Mouse (Mus musculus): Measurements from ENCODE around the gene Cdh8. TPM values are rescaled to one million over a fixed set of nuclear protein-coding genes. Genes with fewer than 3 reads are reported as not detected.
"Not testable (repeated sequence)": the region's sequence is repeated elsewhere in the genome, so short reads cannot be mapped to it uniquely, and the experiment has no call there.

Cdh8 gene
- polyA plus RNA-seq, 1 experiment: not detected

DNA sequence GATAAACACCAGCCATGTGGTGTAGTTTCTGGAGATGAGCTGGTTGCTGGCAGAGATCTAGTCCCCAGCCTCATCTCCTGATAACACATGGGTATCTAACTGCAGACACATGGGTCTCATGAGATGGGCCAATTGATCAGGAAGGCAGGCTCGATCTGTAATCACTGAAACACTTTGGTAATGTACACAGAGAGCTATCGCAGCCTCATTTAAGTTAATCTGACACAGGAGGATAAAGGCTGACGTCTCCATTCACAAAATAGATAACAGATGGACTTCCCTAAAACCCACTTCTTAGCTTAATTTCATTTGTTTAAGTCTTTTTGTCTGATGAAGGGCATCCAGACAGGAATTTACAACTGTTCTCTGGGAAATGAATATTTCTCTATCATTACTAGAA lies 249.3 kb downstream of the Cdh8 start:
- no peak for TF ChIP-seq GATA1 (IDR thresholded peaks at IDR 0.05; ENCODE audit: borderline replicate concordance, low read length)
- TF ChIP-seq FLI1 (IDR thresholded peaks at IDR 0.05; ENCODE audit: low read length): no peak
- no peak overlapping the region for H3K4me3 ChIP-seq (replicated peaks)
- no peaks in the 10 kb centered on the region for H3K36me3 ChIP-seq (replicated peaks; ENCODE audit: low read length)
- H3K9me3 ChIP-seq: no peaks in the 10 kb centered on the region
- no peaks in the 10 kb centered on the region for H3K4me1 ChIP-seq
- no peaks in the 10 kb centered on the region for H3K27me3 ChIP-seq (replicated peaks)

DNA sequence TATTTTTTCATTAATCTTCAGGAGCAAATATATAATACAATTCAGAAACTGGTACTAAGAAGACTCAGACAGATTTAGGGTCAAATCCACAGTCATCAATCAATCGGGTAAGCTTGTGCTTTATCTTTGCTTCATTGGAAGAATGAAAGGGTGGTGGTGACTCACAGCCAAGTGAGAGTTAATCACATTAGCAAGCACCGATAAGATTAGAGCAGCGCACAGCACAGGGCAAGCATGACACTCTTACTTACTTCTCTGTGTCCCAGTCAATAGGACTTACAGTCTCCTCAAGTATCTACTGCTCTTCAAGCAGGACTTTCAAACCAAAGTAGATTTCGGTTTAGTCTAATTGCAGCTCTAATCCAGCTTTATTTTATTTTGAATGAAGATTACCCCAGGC lies 254.6 kb downstream of the Cdh8 start:
- no peak overlapping the region for H3K4me3 ChIP-seq (replicated peaks)
- H3K36me3 ChIP-seq (replicated peaks; ENCODE audit: low read length): no peaks in the 10 kb centered on the region
- TF ChIP-seq GATA1 (IDR thresholded peaks at IDR 0.05; ENCODE audit: borderline replicate concordance, low read length) (no peak), FLI1 (IDR thresholded peaks at IDR 0.05; ENCODE audit: low read length) (no peak)
- no peaks in the 10 kb centered on the region for H3K9me3 ChIP-seq
- H3K27me3 ChIP-seq (replicated peaks): no peaks in the 10 kb centered on the region
- no peaks in the 10 kb centered on the region for H3K4me1 ChIP-seq

DNA sequence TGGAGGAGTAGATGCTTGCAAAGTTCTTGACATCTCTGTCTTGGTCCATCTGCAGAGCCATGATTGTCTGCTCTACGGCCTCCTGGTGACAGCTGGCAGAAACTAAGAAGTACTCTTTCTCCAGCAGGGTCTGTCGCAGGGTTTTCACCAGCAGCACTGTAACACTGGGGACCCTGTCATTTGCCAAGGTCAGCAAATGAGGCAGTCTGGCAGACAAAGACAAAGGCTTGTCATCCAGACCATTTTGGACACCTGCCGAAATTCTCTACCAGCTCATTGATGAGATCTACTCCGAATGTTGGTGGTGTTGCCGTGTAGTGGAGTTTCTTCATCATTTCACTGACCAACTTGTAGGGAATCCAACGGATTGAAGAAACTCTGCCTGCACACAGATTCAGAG lies 270.8 kb downstream of the Cdh8 start:
- H3K9me3 ChIP-seq: peaks cover 23% of the 10 kb centered on the region
- H3K36me3 ChIP-seq (replicated peaks; ENCODE audit: low read length): no peaks in the 10 kb centered on the region
- TF ChIP-seq GATA1 (IDR thresholded peaks at IDR 0.05; ENCODE audit: borderline replicate concordance, low read length) (no peak), FLI1 (IDR thresholded peaks at IDR 0.05; ENCODE audit: low read length) (no peak)
- no peaks in the 10 kb centered on the region for H3K4me1 ChIP-seq
- H3K27me3 ChIP-seq (replicated peaks): no peaks in the 10 kb centered on the region
- H3K4me3 ChIP-seq (replicated peaks): no peak overlapping the region

DNA sequence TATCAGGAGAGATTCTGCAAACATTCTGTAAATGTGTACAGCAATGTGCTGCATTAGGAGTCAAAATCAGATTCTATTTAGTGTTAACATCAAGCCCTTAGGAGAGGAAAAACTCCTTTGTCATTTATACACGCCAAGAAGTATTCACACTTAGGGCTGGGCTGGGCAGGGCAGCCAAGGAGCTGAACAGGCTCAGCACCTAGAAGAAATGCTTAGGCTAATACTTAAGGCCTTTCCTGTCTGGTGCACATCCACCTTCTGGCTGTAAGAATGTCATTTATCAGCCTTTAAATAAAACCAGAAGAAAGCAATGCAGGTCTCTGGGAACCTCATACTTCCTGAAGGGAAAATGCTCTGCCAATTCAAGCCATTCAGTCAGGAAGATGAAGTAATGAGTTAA lies 271.5 kb downstream of the Cdh8 start:
- H3K4me1 ChIP-seq; H3K4me3 ChIP-seq (replicated peaks); H3K27me3 ChIP-seq (replicated peaks); H3K36me3 ChIP-seq (replicated peaks; ENCODE audit: low read length): not testable (repeated sequence)
- peaks cover 23% of the 10 kb centered on the region for H3K9me3 ChIP-seq

DNA sequence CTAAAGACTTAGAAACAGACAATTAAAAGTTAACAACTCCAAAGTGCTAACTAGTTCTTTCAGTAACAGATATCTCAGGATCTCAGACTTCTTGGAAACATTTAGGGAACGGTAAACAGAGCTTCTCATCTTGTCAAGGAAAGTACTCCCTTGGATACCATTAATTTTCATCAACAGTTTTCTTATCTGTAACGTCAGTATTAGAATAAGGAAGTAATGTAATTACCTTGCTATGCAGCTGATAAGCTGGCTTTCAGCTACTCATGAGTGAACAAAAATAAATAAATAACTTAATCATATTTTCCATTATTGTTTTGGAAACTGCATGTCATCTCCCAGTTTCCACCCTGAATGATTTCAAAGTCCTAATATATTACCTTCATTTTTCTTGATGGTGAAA lies 317.8 kb downstream of the Cdh8 start:
- TF ChIP-seq FLI1 (IDR thresholded peaks at IDR 0.05; ENCODE audit: low read length): no peak
- H3K4me1 ChIP-seq: no peaks in the 10 kb centered on the region
- H3K36me3 ChIP-seq (replicated peaks; ENCODE audit: low read length): no peaks in the 10 kb centered on the region
- no peak overlapping the region for H3K4me3 ChIP-seq (replicated peaks)
- no peaks in the 10 kb centered on the region for H3K27me3 ChIP-seq (replicated peaks)
- H3K9me3 ChIP-seq: 0 out of 2 replicates have a peak, but pooled peaks cover 4% of the 10 kb centered on the region

DNA sequence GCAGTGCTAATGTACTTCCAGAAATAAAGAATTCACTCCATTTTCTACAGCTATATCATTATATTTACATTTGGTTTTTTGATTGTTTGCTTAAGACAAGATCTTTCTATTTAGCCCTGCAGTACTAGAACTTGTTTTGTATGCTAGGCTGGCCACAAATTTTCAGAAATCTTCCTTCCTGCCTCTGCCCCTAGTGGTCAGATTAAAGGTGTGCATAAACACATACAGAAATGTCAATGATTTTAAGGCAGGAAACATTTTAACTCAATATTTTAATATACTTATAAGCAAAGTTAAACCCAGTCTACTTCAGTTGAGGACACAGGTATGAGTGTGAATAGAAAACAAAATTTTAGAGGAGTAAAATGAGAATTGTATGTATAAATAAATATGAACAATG lies 364.9 kb downstream of the Cdh8 start:
- no peak for TF ChIP-seq GATA1 (IDR thresholded peaks at IDR 0.05; ENCODE audit: borderline replicate concordance, low read length)
- Histone ChIP-seq H3K4me3 (replicated peaks) (no peak overlapping the region), H3K36me3 (replicated peaks; ENCODE audit: low read length) (no peaks in the 10 kb centered on the region), H3K9me3 (no peaks in the 10 kb centered on the region), H3K4me1 (no peaks in the 10 kb centered on the region), H3K27me3 (replicated peaks) (no peaks in the 10 kb centered on the region)

DNA sequence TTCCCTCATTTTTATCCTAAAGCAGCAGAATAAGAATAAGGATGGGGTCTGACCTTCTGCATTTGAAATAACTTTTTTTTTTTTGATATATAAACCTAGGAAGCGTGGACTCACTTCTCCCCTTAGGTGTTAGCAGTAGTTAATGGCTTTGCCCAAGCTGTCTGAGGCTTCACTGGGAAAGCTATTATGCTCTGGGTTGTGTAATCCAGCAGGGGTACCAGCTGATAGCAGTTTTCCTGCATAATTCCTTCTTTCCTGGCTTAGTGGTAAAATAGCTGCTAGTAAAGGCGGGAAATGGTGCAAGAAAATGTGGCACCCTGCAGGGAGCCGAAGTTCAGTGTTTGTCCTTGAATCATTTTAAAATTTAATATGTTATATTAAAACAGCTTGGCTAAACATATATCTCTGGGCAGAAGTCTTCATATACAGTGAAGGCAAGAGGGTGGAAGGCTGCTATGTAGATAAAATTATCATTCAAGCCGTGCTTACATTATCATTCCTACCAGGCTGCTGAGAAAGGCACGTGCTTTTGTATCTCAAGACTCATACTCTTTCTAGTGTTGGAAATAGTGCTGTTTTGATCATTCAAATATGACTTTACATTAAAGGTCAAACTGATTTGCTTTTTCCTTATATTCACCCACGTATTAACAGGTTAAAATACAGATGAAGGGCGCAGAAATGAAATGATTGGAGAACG lies 367.5 kb downstream of the Cdh8 start:
- H3K36me3 ChIP-seq (replicated peaks; ENCODE audit: low read length): no peaks in the 10 kb centered on the region
- no peaks in the 10 kb centered on the region for H3K4me1 ChIP-seq
- H3K9me3 ChIP-seq: no peaks in the 10 kb centered on the region
- no peaks in the 10 kb centered on the region for H3K27me3 ChIP-seq (replicated peaks)
- no peak overlapping the region for H3K4me3 ChIP-seq (replicated peaks)
- TF ChIP-seq FLI1 (IDR thresholded peaks at IDR 0.05; ENCODE audit: low read length) (no peak), GATA1 (IDR thresholded peaks at IDR 0.05; ENCODE audit: borderline replicate concordance, low read length) (no peak)

DNA sequence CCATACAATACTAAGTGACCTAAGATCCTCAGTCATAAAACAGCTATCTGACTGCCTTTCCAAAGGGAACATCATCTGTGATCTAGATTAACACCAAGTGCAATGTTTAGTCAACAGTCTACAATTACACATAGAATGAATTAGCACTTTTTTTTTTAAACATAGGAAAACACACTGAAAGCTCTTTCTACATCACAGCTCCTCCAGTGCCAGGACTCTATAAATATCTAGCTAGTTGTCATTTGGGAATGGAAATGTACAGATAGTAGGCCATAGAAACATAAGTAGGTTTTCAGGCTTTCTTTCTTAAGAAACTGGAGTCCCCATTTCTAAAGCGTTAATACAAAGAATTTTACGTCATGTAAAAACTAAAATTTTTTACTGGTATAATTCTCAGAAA lies 375.8 kb downstream of the Cdh8 start:
- no peak overlapping the region for H3K4me3 ChIP-seq (replicated peaks)
- no peaks in the 10 kb centered on the region for H3K36me3 ChIP-seq (replicated peaks; ENCODE audit: low read length)
- TF ChIP-seq GATA1 (IDR thresholded peaks at IDR 0.05; ENCODE audit: borderline replicate concordance, low read length): no peak
- no peak for TF ChIP-seq FLI1 (IDR thresholded peaks at IDR 0.05; ENCODE audit: low read length)
- H3K9me3 ChIP-seq: 0 out of 2 replicates have a peak, but pooled peaks cover 3% of the 10 kb centered on the region
- H3K27me3 ChIP-seq (replicated peaks): no peaks in the 10 kb centered on the region
- H3K4me1 ChIP-seq: no peaks in the 10 kb centered on the region

DNA sequence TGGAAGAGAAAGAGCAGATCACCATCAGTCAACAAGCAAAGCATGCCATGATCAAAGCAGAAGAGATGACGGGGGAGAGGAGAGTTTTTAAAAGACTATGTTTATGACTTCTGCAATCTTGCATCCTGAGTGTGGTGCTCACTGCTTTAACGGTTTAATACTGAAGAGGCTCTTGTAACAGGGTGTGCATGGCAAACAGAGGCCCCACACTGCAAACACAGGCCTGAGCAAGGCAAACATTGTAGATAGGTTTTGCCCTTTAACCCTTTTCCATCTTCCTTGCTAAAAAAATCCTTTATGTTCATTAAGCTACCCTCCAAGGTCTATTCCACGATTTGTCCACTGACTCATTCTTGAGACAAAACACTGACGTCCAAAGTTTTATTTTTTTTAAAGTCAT lies 385.2 kb downstream of the Cdh8 start:
- Histone ChIP-seq H3K4me3 (replicated peaks) (no peak overlapping the region), H3K4me1 (no peaks in the 10 kb centered on the region), H3K27me3 (replicated peaks) (no peaks in the 10 kb centered on the region), H3K9me3 (no peaks in the 10 kb centered on the region), H3K36me3 (replicated peaks; ENCODE audit: low read length) (no peaks in the 10 kb centered on the region)
- no peak for TF ChIP-seq FLI1 (IDR thresholded peaks at IDR 0.05; ENCODE audit: low read length)
- no peak for TF ChIP-seq GATA1 (IDR thresholded peaks at IDR 0.05; ENCODE audit: borderline replicate concordance, low read length)

Data from megakaryocyte, embryonic 14.5 days (primary cell).